Mouse (Mus musculus) spleen, adult 12 weeks (tissue): ENCODE data around the gene Pnmal2.

Experiments used
- DNase-seq: peaks from one replicate; pipeline ENCODE4 v3.0.0; 2022; ENCODE audit warnings: low spot score

Pnmal2 gene

GRCm38 (mm10) chr7:16944061-16944807 is at the start of gene Pnmal2:
Gene Pnmal2 (plus strand): TSS chr7:16944682.
- DNase-seq, result no peak

- DNase-seq, result no peak
These were observed 49.5 kb upstream of the Pnmal2 start for GRCm38 (mm10) chr7:16895000-16895399.

GRCm38 (mm10) chr7:16895511-16895910 is 49.0 kb upstream of the Pnmal2 start:
- DNase-seq, result no peak

- no peak for DNase-seq
These were observed 44.0 kb upstream of the Pnmal2 start for GRCm38 (mm10) chr7:16900526-16900925.

GRCm38 (mm10) chr7:16903439-16903955 is 41.0 kb upstream of the Pnmal2 start:
- no peak for DNase-seq

- no peak for DNase-seq
These were observed 40.3 kb upstream of the Pnmal2 start for GRCm38 (mm10) chr7:16904120-16904675.

GRCm38 (mm10) chr7:16905491-16906021 is 38.9 kb upstream of the Pnmal2 start:
- DNase-seq, result no peak

- no peak for DNase-seq
These were observed 38.2 kb upstream of the Pnmal2 start, which contains the start of gene Ptgir for GRCm38 (mm10) chr7:16906281-16906680. Gene Ptgir (plus strand): TSS chr7:16906490.

GRCm38 (mm10) chr7:16906889-16907559 is 37.5 kb upstream of the Pnmal2 start:
- DNase-seq, result no peak

GRCm38 (mm10) chr7:16907842-16908241 is 36.6 kb upstream of the Pnmal2 start:
- no peak for DNase-seq

GRCm38 (mm10) chr7:16908367-16908766 is 36.1 kb upstream of the Pnmal2 start:
- DNase-seq, result no peak

- no peak for DNase-seq
These were observed 35.6 kb upstream of the Pnmal2 start for GRCm38 (mm10) chr7:16908859-16909258.

- no peak for DNase-seq
These were observed 34.6 kb upstream of the Pnmal2 start for GRCm38 (mm10) chr7:16909909-16910308.

- DNase-seq, result no peak
These were observed 32.6 kb upstream of the Pnmal2 start for GRCm38 (mm10) chr7:16911904-16912303.

- DNase-seq, result no peak
These were observed 32.1 kb upstream of the Pnmal2 start for GRCm38 (mm10) chr7:16912360-16912759.

GRCm38 (mm10) chr7:16913806-16914452 is 30.6 kb upstream of the Pnmal2 start:
- peak; percentile 51 for DNase-seq

- no peak for DNase-seq
These were observed 29.8 kb upstream of the Pnmal2 start for GRCm38 (mm10) chr7:16914453-16915343.

GRCm38 (mm10) chr7:16915461-16916340 is 28.8 kb upstream of the Pnmal2 start:
- DNase-seq, result no peak

GRCm38 (mm10) chr7:16916342-16917265 is 27.9 kb upstream of the Pnmal2 start:
- DNase-seq, result no peak
